Mouse (Mus musculus): ENCODE measurements around the gene Epha4. TPM values are rescaled to one million over a fixed set of nuclear protein-coding genes. Genes with fewer than 3 reads are reported as not detected.
A peak's percentile ranks its signal among the peaks of the same experiment; 100 is the strongest.

Gene Epha4
- polyA plus RNA-seq, 1 experiment from 2014 or later: 36.8 TPM

- H3K27ac ChIP-seq (replicated peaks): no peak overlapping the region
- H3K4me3 ChIP-seq (replicated peaks): no peak overlapping the region
- H3K9me3 ChIP-seq (replicated peaks): no peaks in the 10 kb centered on the region
- no peak overlapping the region for H3K9ac ChIP-seq (replicated peaks)
- 91% methylated on average over 4 of the region's 4 CpGs for WGBS
- H3K27me3 ChIP-seq (replicated peaks): no peaks in the 10 kb centered on the region
- H3K4me1 ChIP-seq: peaks cover 36% of the 10 kb centered on the region
- ATAC-seq (ENCODE audit: low FRiP score): no peak
- H3K4me2 ChIP-seq: no peak overlapping the region
- H3K36me3 ChIP-seq: no peaks in the 10 kb centered on the region
These were observed 103.7 kb downstream of the Epha4 start for GRCm38 (mm10) chr1:77411222-77411621.

GRCm38 (mm10) chr1:77410716-77411115, 104.2 kb downstream of the Epha4 start:
- H3K4me2 ChIP-seq: no peak overlapping the region
- H3K9me3 ChIP-seq (replicated peaks): no peaks in the 10 kb centered on the region
- no peaks in the 10 kb centered on the region for H3K36me3 ChIP-seq
- no peak for ATAC-seq (ENCODE audit: low FRiP score)
- H3K4me3 ChIP-seq (replicated peaks): no peak overlapping the region
- WGBS: 77% methylated on average over 2 of the region's 2 CpGs
- no peak overlapping the region for H3K27ac ChIP-seq (replicated peaks)
- peaks cover 32% of the 10 kb centered on the region for H3K4me1 ChIP-seq
- H3K27me3 ChIP-seq (replicated peaks): no peaks in the 10 kb centered on the region
- H3K9ac ChIP-seq (replicated peaks): no peak overlapping the region

- WGBS: 35% methylated on average over 3 of the region's 3 CpGs
These were observed 104.7 kb downstream of the Epha4 start for GRCm38 (mm10) chr1:77410153-77410552.

GRCm38 (mm10) chr1:77409509-77409908, 105.4 kb downstream of the Epha4 start:
- no peak overlapping the region for H3K4me2 ChIP-seq
- no peak overlapping the region for H3K27ac ChIP-seq (replicated peaks)
- H3K4me3 ChIP-seq (replicated peaks): no peak overlapping the region
- H3K4me1 ChIP-seq: peaks cover 34% of the 10 kb centered on the region
- no peak for ATAC-seq (ENCODE audit: low FRiP score)
- H3K9me3 ChIP-seq (replicated peaks): no peaks in the 10 kb centered on the region
- H3K9ac ChIP-seq (replicated peaks): no peak overlapping the region
- H3K27me3 ChIP-seq (replicated peaks): no peaks in the 10 kb centered on the region
- H3K36me3 ChIP-seq: no peaks in the 10 kb centered on the region
- 92% methylated on average over 8 of the region's 8 CpGs for WGBS

More at GRCm38 (mm10) chr1:77410153-77410552, 104.7 kb downstream of the Epha4 start:
- ATAC-seq (ENCODE audit: low FRiP score): no peak
- Histone ChIP-seq H3K36me3 (no peaks in the 10 kb centered on the region), H3K9me3 (replicated peaks) (no peaks in the 10 kb centered on the region), H3K4me2 (no peak overlapping the region), H3K4me3 (replicated peaks) (no peak overlapping the region), H3K27ac (replicated peaks) (no peak overlapping the region), H3K27me3 (replicated peaks) (no peaks in the 10 kb centered on the region), H3K9ac (replicated peaks) (no peak overlapping the region), H3K4me1 (peaks cover 32% of the 10 kb centered on the region)

- H3K9me3 ChIP-seq (replicated peaks): no peaks in the 10 kb centered on the region
- no peak overlapping the region for H3K4me2 ChIP-seq
- no peak overlapping the region for H3K4me3 ChIP-seq (replicated peaks)
- ATAC-seq (ENCODE audit: low FRiP score): no peak
- no peaks in the 10 kb centered on the region for H3K36me3 ChIP-seq
- 22% methylated on average over 9 of the region's 9 CpGs for WGBS
- no peak overlapping the region for H3K9ac ChIP-seq (replicated peaks)
- no peaks in the 10 kb centered on the region for H3K27me3 ChIP-seq (replicated peaks)
- no peak overlapping the region for H3K27ac ChIP-seq (replicated peaks)
- peaks cover 45% of the 10 kb centered on the region for H3K4me1 ChIP-seq
These were observed 107.5 kb downstream of the Epha4 start for GRCm38 (mm10) chr1:77407417-77407816.

- H3K9ac ChIP-seq (replicated peaks): no peak overlapping the region
These were observed 108.3 kb downstream of the Epha4 start for GRCm38 (mm10) chr1:77406631-77407030.

GRCm38 (mm10) chr1:77404537-77404936, 110.4 kb downstream of the Epha4 start:
- ATAC-seq (ENCODE audit: low FRiP score): no peak
- Histone ChIP-seq H3K9me3 (replicated peaks) (no peaks in the 10 kb centered on the region), H3K36me3 (no peaks in the 10 kb centered on the region), H3K4me2 (no peak overlapping the region), H3K9ac (replicated peaks) (no peak overlapping the region), H3K27me3 (replicated peaks) (no peaks in the 10 kb centered on the region), H3K27ac (replicated peaks) (0 out of 2 replicates have a peak overlapping the region, but pooled peaks have one; percentile 5), H3K4me3 (replicated peaks) (no peak overlapping the region), H3K4me1 (peaks cover 39% of the 10 kb centered on the region)
- 63% methylated on average over 10 of the region's 10 CpGs for WGBS

More at GRCm38 (mm10) chr1:77406631-77407030, 108.3 kb downstream of the Epha4 start:
- H3K27ac ChIP-seq (replicated peaks): no peak overlapping the region
- H3K4me1 ChIP-seq: peaks cover 46% of the 10 kb centered on the region
- H3K36me3 ChIP-seq: no peaks in the 10 kb centered on the region
- H3K4me3 ChIP-seq (replicated peaks): no peak overlapping the region
- no peaks in the 10 kb centered on the region for H3K9me3 ChIP-seq (replicated peaks)
- no peak for ATAC-seq (ENCODE audit: low FRiP score)
- H3K4me2 ChIP-seq: no peak overlapping the region
- WGBS: 39% methylated on average over 9 of the region's 9 CpGs
- H3K27me3 ChIP-seq (replicated peaks): no peaks in the 10 kb centered on the region

- Histone ChIP-seq H3K4me1 (peaks cover 34% of the 10 kb centered on the region), H3K4me3 (replicated peaks) (no peak overlapping the region), H3K4me2 (no peak overlapping the region), H3K9ac (replicated peaks) (no peak overlapping the region), H3K27ac (replicated peaks) (no peak overlapping the region), H3K36me3 (no peaks in the 10 kb centered on the region), H3K9me3 (replicated peaks) (no peaks in the 10 kb centered on the region), H3K27me3 (replicated peaks) (no peaks in the 10 kb centered on the region)
- ATAC-seq (ENCODE audit: low FRiP score): no peak
- WGBS: 72% methylated on average over 4 of the region's 4 CpGs
These were observed 111.9 kb downstream of the Epha4 start for GRCm38 (mm10) chr1:77402942-77403341.

- Histone ChIP-seq H3K4me3 (replicated peaks) (no peak overlapping the region), H3K4me1 (peaks cover 23% of the 10 kb centered on the region), H3K27me3 (replicated peaks) (no peaks in the 10 kb centered on the region), H3K27ac (replicated peaks) (no peak overlapping the region), H3K4me2 (no peak overlapping the region), H3K36me3 (no peaks in the 10 kb centered on the region), H3K9ac (replicated peaks) (no peak overlapping the region), H3K9me3 (replicated peaks) (no peaks in the 10 kb centered on the region)
- 39% methylated on average over 1 of the region's 1 CpGs for WGBS
- ATAC-seq (ENCODE audit: low FRiP score): no peak
These were observed 113.4 kb downstream of the Epha4 start for GRCm38 (mm10) chr1:77401465-77401864.

GRCm38 (mm10) chr1:77391590-77391989, 123.3 kb downstream of the Epha4 start:
- 84% methylated on average over 6 of the region's 6 CpGs for WGBS
- Histone ChIP-seq H3K4me1 (peaks cover 5% of the 10 kb centered on the region; the same call in 1 of the 2 replicates), H3K27me3 (replicated peaks) (no peaks in the 10 kb centered on the region), H3K4me2 (no peak overlapping the region), H3K9ac (replicated peaks) (no peak overlapping the region), H3K9me3 (replicated peaks) (no peaks in the 10 kb centered on the region), H3K4me3 (replicated peaks) (no peak overlapping the region), H3K27ac (replicated peaks) (no peak overlapping the region), H3K36me3 (no peaks in the 10 kb centered on the region)
- no peak for ATAC-seq (ENCODE audit: low FRiP score)

- no peak overlapping the region for H3K27ac ChIP-seq (replicated peaks)
- WGBS: 96% methylated on average over 2 of the region's 2 CpGs
- no peaks in the 10 kb centered on the region for H3K27me3 ChIP-seq (replicated peaks)
- no peaks in the 10 kb centered on the region for H3K36me3 ChIP-seq
- ATAC-seq (ENCODE audit: low FRiP score): no peak
- H3K9me3 ChIP-seq (replicated peaks): no peaks in the 10 kb centered on the region
- no peak overlapping the region for H3K4me2 ChIP-seq
- no peak overlapping the region for H3K4me3 ChIP-seq (replicated peaks)
- peaks cover 4% of the 10 kb centered on the region for H3K4me1 ChIP-seq
- H3K9ac ChIP-seq (replicated peaks): no peak overlapping the region
These were observed 125.8 kb downstream of the Epha4 start for GRCm38 (mm10) chr1:77389069-77389468.

GRCm38 (mm10) chr1:77388556-77388955, 126.3 kb downstream of the Epha4 start:
- Histone ChIP-seq H3K9me3 (replicated peaks) (no peaks in the 10 kb centered on the region), H3K4me2 (no peak overlapping the region), H3K4me3 (replicated peaks) (no peak overlapping the region), H3K36me3 (no peaks in the 10 kb centered on the region), H3K9ac (replicated peaks) (no peak overlapping the region), H3K27ac (replicated peaks) (no peak overlapping the region), H3K27me3 (replicated peaks) (no peaks in the 10 kb centered on the region), H3K4me1 (peaks cover 8% of the 10 kb centered on the region)
- ATAC-seq (ENCODE audit: low FRiP score): no peak
- WGBS: 87% methylated on average over 4 of the region's 4 CpGs

- Histone ChIP-seq H3K27me3 (replicated peaks) (no peaks in the 10 kb centered on the region), H3K9me3 (replicated peaks) (no peaks in the 10 kb centered on the region), H3K27ac (replicated peaks) (no peak overlapping the region), H3K4me2 (no peak overlapping the region), H3K9ac (replicated peaks) (no peak overlapping the region), H3K36me3 (no peaks in the 10 kb centered on the region), H3K4me1 (peaks cover 16% of the 10 kb centered on the region), H3K4me3 (replicated peaks) (no peak overlapping the region)
- ATAC-seq (ENCODE audit: low FRiP score): no peak
- WGBS: 42% methylated on average over 8 of the region's 8 CpGs
These were observed 129.3 kb downstream of the Epha4 start for GRCm38 (mm10) chr1:77385613-77386012.
